Mouse (Mus musculus): Measurements from ENCODE around the gene Fcrl6. TPM values are rescaled to one million over a fixed set of nuclear protein-coding genes. Genes with fewer than 3 reads are reported as not detected.

Fcrl6 gene
- polyA plus RNA-seq, 1 experiment from 2014 or later = 0.13 TPM

DNA sequence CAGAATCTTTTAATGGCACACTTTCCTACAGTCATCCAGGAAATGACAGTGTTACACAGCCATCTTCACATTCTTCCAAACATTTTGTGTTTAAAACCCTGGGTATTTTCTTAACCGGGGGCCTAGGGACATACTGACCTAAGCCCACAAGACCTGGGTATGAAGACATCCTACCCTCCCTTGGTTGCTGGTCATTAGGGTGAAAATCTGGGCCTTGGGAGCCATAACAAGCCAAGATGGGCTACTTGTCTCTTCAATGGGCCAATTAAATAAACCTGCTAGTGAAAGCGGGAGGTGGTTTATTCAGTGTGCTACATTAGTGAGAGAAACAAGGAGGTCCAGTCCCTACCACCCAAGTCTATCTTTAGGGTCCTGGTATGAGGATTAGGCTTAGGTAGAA is 31.8 kb upstream of the Fcrl6 start:
- Histone ChIP-seq H3K4me2 (ENCODE audit: low read length) (no peak overlapping the region), H3K27ac (ENCODE audit: low read depth, low read length) (peak overlapping the region; percentile 16; the same call in 1 of the 2 replicates), H3K4me3 (ENCODE audit: low read length) (no peak overlapping the region), H3K9me3 (ENCODE audit: control insufficient read depth, low read length) (no peaks in the 10 kb centered on the region), H3K27me3 (replicated peaks; ENCODE audit: control insufficient read depth, insufficient read depth, low read length) (no peaks in the 10 kb centered on the region), H3K4me1 (ENCODE audit: control insufficient read depth, insufficient read depth, low read depth, low read length) (no peaks in the 10 kb centered on the region), H3K9ac (ENCODE audit: low read depth, low read length) (no peak overlapping the region), H3K36me3 (ENCODE audit: control insufficient read depth, insufficient read depth, low read length) (no peaks in the 10 kb centered on the region)
- 92% methylated on average over 2 of the region's 2 CpGs for WGBS
- ATAC-seq = no peak

DNA sequence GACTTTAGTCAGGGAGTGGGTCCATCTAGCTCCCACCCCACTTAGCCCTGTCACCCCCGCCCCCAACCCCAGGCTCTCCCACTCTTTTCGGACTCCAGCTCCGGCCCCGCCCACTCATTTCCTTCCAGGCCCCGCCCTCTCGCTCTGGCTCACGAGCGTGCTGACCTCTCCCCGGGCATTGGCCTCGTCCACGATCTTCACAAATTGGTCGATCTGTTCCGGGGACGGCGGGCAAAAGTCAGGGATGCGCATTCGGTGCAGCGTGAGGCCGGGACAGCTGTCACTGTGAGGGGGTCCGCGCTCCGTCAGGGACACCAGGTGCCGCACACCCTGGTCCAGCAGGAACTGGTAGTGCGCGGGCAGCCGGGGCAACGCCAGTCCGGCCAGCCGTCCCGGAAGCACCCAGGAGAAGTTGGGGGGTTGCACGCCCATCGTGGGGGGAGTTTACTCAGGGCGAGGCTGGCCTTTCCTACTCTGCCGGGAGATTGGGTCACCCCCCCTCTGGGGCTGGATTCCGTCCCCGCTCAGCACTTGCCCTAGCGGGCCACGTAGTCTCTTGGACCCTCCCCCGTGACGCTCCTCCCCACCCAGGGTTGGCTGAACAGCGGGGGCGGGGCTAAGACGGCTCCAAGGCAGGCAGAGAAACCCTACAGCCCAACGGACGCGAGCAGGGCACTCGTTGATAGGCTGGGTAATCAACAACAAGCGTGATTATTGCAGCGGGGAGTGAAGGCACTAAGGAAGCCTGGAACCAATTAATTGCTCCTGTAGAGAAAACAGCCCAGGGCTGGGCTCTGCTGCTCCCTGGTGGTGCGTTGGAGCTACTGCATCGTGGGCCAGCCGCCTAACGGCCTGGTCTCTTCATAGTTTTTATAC is 30.3 kb upstream of the Fcrl6 start, which contains the start of gene Dusp23:
Dusp23 (minus strand) TSS at position 512 of the 876 bp plus-strand sequence.
- Histone ChIP-seq H3K27ac (ENCODE audit: low read depth, low read length) (peak within 1 kb of the TSS; percentile 83), H3K9ac (ENCODE audit: low read depth, low read length) (peak within 1 kb of the TSS; percentile 78), H3K9me3 (ENCODE audit: control insufficient read depth, low read length) (no peaks in the 10 kb centered on the region), H3K4me1 (ENCODE audit: control insufficient read depth, insufficient read depth, low read depth, low read length) (no peaks in the 10 kb centered on the region), H3K36me3 (ENCODE audit: control insufficient read depth, insufficient read depth, low read length) (no peaks in the 10 kb centered on the region), H3K4me3 (ENCODE audit: low read length) (peak within 1 kb of the TSS; percentile 76), H3K27me3 (replicated peaks; ENCODE audit: control insufficient read depth, insufficient read depth, low read length) (no peaks in the 10 kb centered on the region), H3K4me2 (ENCODE audit: low read length) (peak within 1 kb of the TSS; percentile 85)
- under 1% methylated on average over 53 of the region's 53 CpGs for WGBS
- ATAC-seq = peak; percentile 99

DNA sequence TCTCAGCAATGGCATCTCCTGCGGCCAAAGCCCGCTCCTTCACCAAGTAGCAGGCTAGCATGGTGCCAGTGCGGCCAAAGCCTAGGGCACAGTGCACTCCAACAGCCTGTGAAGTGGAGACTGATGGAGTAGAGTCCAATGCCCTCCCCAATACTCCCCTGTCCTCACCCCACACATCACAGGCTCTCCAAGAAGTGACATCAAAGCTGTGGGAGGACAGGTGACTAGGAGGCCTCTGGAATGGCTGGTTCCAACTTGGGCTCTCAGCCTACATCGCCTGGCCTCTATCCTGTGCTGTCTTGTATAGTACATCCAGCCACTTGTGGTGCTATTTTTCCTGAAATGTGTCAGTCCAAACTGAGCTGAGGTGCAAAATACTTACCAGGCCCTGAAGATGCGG is 29.4 kb upstream of the Fcrl6 start:
- H3K36me3 ChIP-seq (ENCODE audit: control insufficient read depth, insufficient read depth, low read length) = no peaks in the 10 kb centered on the region
- WGBS = 92% methylated on average over 5 of the region's 5 CpGs
- H3K9me3 ChIP-seq (ENCODE audit: control insufficient read depth, low read length) = no peaks in the 10 kb centered on the region
- ATAC-seq = no peak
- H3K27me3 ChIP-seq (replicated peaks; ENCODE audit: control insufficient read depth, insufficient read depth, low read length) = no peaks in the 10 kb centered on the region
- H3K4me1 ChIP-seq (ENCODE audit: control insufficient read depth, insufficient read depth, low read depth, low read length) = no peaks in the 10 kb centered on the region
- H3K9ac ChIP-seq (ENCODE audit: low read depth, low read length) = no peak overlapping the region
- no peak overlapping the region for H3K27ac ChIP-seq (ENCODE audit: low read depth, low read length)
- H3K4me2 ChIP-seq (ENCODE audit: low read length) = no peak overlapping the region
- no peak overlapping the region for H3K4me3 ChIP-seq (ENCODE audit: low read length)

DNA sequence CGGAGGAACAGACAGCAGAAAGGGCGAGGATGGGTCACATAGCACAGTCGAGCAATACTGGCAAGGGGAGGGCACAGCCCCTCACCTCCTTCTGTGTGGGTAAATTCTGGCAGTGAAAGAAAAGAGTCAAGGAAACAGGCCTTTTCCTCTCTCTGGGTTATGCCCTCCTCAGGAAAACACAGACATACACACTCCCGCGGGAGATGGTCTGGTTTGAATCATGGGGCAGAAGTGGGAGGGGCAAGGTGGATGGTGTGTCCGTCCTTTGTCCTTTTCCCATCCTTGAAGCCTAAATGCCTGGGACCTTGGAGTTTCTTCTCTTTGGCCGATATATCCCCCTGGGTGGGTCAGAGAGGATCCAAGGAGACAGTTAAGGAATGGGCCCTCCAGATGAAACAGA is 27.5 kb upstream of the Fcrl6 start:
- Histone ChIP-seq H3K27me3 (replicated peaks; ENCODE audit: control insufficient read depth, insufficient read depth, low read length) (no peaks in the 10 kb centered on the region), H3K27ac (ENCODE audit: low read depth, low read length) (no peak overlapping the region), H3K36me3 (ENCODE audit: control insufficient read depth, insufficient read depth, low read length) (no peaks in the 10 kb centered on the region), H3K4me2 (ENCODE audit: low read length) (no peak overlapping the region), H3K4me3 (ENCODE audit: low read length) (no peak overlapping the region), H3K9me3 (ENCODE audit: control insufficient read depth, low read length) (no peaks in the 10 kb centered on the region), H3K4me1 (ENCODE audit: control insufficient read depth, insufficient read depth, low read depth, low read length) (no peaks in the 10 kb centered on the region), H3K9ac (ENCODE audit: low read depth, low read length) (no peak overlapping the region)
- ATAC-seq = no peak
- WGBS = 74% methylated on average over 7 of the region's 7 CpGs

DNA sequence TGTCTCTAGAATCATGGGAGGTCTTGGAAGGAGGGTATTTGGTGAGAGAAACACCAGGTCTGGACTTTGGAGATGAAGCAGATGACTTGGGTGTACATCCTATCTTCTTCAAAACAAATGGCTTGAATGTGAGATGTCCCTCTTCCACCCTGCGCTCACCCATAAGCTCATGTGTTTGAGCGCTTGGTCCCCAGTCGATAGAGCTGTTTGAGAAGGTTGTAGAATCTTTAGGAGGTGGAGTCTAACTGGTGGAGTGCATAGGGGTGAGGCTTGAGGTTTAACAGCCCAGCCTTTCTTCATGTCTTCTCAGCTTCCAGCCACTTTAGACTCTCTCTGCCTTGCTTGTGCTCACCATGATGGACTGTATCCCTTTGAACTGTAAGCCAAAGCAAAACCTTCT is 24.0 kb upstream of the Fcrl6 start:
- WGBS = 98% methylated on average over 3 of the region's 3 CpGs
- H3K27me3 ChIP-seq (replicated peaks; ENCODE audit: control insufficient read depth, insufficient read depth, low read length) = no peaks in the 10 kb centered on the region
- H3K9me3 ChIP-seq (ENCODE audit: control insufficient read depth, low read length) = no peaks in the 10 kb centered on the region
- ATAC-seq = no peak
- H3K27ac ChIP-seq (ENCODE audit: low read depth, low read length) = no peak overlapping the region
- no peak overlapping the region for H3K4me3 ChIP-seq (ENCODE audit: low read length)
- H3K4me2 ChIP-seq (ENCODE audit: low read length) = no peak overlapping the region
- no peak overlapping the region for H3K9ac ChIP-seq (ENCODE audit: low read depth, low read length)
- H3K36me3 ChIP-seq (ENCODE audit: control insufficient read depth, insufficient read depth, low read length) = no peaks in the 10 kb centered on the region
- no peaks in the 10 kb centered on the region for H3K4me1 ChIP-seq (ENCODE audit: control insufficient read depth, insufficient read depth, low read depth, low read length)

DNA sequence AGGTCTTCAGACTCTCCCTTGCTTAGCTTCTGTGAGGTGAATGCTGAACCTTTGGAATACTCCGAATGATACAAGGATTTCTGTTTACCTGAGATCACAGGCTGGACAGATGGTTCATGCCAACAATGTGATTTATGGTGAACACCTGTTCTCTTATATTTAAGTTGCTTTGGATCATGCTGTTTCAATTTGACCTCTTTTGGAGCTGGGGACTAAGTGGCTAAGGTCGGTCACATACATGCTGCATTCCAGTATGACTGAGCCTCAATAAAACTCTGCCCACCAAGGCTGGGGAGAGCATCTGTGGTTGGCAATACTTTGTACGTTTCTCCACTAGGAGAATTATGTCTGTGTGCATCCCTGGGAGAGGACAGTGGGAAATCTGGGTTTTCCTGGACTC is 21.7 kb upstream of the Fcrl6 start:
- Histone ChIP-seq H3K27ac (ENCODE audit: low read depth, low read length) (no peak overlapping the region), H3K4me2 (ENCODE audit: low read length) (no peak overlapping the region), H3K4me3 (ENCODE audit: low read length) (no peak overlapping the region), H3K27me3 (replicated peaks; ENCODE audit: control insufficient read depth, insufficient read depth, low read length) (no peaks in the 10 kb centered on the region), H3K9ac (ENCODE audit: low read depth, low read length) (no peak overlapping the region), H3K36me3 (ENCODE audit: control insufficient read depth, insufficient read depth, low read length) (no peaks in the 10 kb centered on the region), H3K9me3 (ENCODE audit: control insufficient read depth, low read length) (no peaks in the 10 kb centered on the region), H3K4me1 (ENCODE audit: control insufficient read depth, insufficient read depth, low read depth, low read length) (no peaks in the 10 kb centered on the region)
- no peak for ATAC-seq
- 81% methylated on average over 3 of the region's 3 CpGs for WGBS

DNA sequence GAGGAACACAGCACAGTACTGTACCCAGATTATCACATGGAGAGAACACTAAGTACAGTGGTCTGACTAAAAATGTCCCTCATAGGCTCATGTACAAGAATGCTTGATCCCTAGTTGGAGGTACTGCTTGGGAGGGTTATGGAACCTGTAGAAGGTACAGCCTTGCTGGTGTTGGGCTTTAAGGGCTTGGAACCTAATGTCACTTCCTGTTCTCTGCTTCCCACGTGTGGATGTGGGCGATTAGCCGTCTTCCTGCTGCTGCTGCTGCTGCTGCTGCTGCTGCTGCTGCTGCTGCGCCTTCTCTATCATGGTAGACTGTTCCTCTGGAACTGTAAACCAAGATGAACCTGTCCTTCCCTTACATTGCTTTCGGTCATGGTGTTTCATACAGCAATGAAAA is 21.2 kb upstream of the Fcrl6 start:
- ATAC-seq = no peak
- no peaks in the 10 kb centered on the region for H3K36me3 ChIP-seq (ENCODE audit: control insufficient read depth, insufficient read depth, low read length)
- H3K4me3 ChIP-seq (ENCODE audit: low read length) = no peak overlapping the region
- H3K27ac ChIP-seq (ENCODE audit: low read depth, low read length) = no peak overlapping the region
- WGBS = 81% methylated on average over 5 of the region's 5 CpGs
- H3K9me3 ChIP-seq (ENCODE audit: control insufficient read depth, low read length) = no peaks in the 10 kb centered on the region
- H3K9ac ChIP-seq (ENCODE audit: low read depth, low read length) = no peak overlapping the region
- H3K4me2 ChIP-seq (ENCODE audit: low read length) = no peak overlapping the region
- no peaks in the 10 kb centered on the region for H3K27me3 ChIP-seq (replicated peaks; ENCODE audit: control insufficient read depth, insufficient read depth, low read length)
- H3K4me1 ChIP-seq (ENCODE audit: control insufficient read depth, insufficient read depth, low read depth, low read length) = no peaks in the 10 kb centered on the region

DNA sequence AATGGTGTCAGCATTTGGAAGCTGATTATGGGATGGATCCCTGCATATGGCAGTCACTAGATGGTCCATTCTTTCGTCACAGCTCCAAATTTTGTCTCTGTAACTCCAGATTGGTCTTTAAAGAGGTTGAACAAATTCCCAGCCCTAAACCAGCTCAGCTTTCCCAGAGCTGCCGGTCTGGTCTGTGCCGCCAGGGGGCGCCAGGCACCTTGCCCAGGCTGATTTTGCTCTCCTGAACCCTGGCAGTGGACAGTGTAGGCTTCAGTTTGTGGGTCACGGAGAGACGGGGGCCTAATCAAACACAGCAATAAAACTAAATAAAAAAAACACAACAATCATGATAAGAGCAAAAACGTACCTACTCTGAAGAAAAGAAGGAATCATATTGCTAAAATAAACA is 16.9 kb upstream of the Fcrl6 start:
- Histone ChIP-seq H3K9ac (ENCODE audit: low read depth, low read length) (no peak overlapping the region), H3K27me3 (replicated peaks; ENCODE audit: control insufficient read depth, insufficient read depth, low read length) (no peaks in the 10 kb centered on the region), H3K9me3 (ENCODE audit: control insufficient read depth, low read length) (no peaks in the 10 kb centered on the region), H3K4me2 (ENCODE audit: low read length) (no peak overlapping the region), H3K36me3 (ENCODE audit: control insufficient read depth, insufficient read depth, low read length) (no peaks in the 10 kb centered on the region), H3K27ac (ENCODE audit: low read depth, low read length) (no peak overlapping the region), H3K4me3 (ENCODE audit: low read length) (no peak overlapping the region), H3K4me1 (ENCODE audit: control insufficient read depth, insufficient read depth, low read depth, low read length) (peaks cover 15% of the 10 kb centered on the region)
- 21% methylated on average over 7 of the region's 7 CpGs for WGBS
- no peak for ATAC-seq

DNA sequence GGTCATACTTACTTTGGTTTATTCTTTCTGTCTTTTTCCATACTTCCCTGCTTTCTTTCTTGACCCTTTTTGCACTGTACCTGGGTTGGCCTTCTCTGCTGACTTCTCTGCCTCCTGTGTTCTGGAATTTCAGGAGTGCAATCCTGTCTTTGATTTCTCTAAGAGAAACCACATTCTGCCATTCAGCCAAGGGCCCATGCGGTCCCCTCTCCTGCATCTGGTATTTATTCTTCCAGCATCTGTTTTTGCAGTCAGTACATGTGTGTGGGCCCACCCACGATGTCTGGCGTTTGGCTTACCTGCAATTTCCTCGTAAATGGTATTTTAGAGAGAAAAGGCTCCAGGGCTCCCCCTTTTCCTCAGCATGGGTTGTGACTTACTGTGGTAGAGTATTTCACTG is 15.8 kb upstream of the Fcrl6 start:
- 75% methylated on average over 4 of the region's 4 CpGs for WGBS
- no peak overlapping the region for H3K27ac ChIP-seq (ENCODE audit: low read depth, low read length)

More for the DNA sequence above, 15.8 kb upstream of the Fcrl6 start:
- ATAC-seq = no peak
- peaks cover 15% of the 10 kb centered on the region for H3K4me1 ChIP-seq (ENCODE audit: control insufficient read depth, insufficient read depth, low read depth, low read length)
- H3K9me3 ChIP-seq (ENCODE audit: control insufficient read depth, low read length) = no peaks in the 10 kb centered on the region
- H3K27me3 ChIP-seq (replicated peaks; ENCODE audit: control insufficient read depth, insufficient read depth, low read length) = no peaks in the 10 kb centered on the region
- H3K4me3 ChIP-seq (ENCODE audit: low read length) = no peak overlapping the region
- H3K4me2 ChIP-seq (ENCODE audit: low read length) = no peak overlapping the region
- H3K9ac ChIP-seq (ENCODE audit: low read depth, low read length) = no peak overlapping the region
- H3K36me3 ChIP-seq (ENCODE audit: control insufficient read depth, insufficient read depth, low read length) = no peaks in the 10 kb centered on the region

Measured in hindbrain, embryonic 16.5 days (tissue).